Mouse (Mus musculus): ENCODE results near the gene Bub1.

The Bub1 gene

DNA sequence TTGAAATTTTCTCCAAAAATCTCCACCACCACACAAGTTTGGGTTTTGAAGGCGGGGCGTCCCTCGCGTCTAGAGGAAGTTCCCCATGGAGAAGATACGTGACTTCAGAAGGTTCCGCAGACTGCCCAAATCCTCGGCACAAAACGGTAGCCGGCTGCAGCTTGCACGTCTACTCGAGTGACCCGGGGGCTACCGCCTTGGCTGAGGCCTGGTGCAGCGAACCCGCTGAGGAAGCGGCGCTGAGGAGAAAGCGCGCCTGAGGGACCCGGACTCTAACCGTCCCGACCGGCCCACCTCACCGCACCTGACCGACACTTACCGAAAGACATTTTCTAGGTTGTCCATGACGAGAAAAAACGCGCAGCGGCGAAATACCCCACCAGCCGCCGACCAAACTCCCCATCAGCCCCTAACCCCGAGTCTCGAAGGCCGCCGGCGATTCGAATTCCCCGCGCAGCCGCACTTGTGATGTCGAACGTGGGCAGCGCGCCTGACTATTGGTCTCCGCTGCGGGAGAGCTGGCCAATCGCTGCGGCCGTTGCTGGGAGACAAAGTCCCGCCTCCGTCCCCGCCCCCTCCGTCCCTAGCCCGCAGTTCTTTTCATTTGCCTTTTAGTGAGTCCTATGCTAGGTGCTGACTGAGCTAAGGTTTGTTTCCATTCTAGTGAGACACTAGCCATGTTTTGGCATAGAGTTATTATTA lies at the start of gene Bub1:
Gene Bub1, minus strand, starts transcription at position 465 of the 702 bp plus-strand sequence.
- DNase-seq = peak; percentile 96

DNA sequence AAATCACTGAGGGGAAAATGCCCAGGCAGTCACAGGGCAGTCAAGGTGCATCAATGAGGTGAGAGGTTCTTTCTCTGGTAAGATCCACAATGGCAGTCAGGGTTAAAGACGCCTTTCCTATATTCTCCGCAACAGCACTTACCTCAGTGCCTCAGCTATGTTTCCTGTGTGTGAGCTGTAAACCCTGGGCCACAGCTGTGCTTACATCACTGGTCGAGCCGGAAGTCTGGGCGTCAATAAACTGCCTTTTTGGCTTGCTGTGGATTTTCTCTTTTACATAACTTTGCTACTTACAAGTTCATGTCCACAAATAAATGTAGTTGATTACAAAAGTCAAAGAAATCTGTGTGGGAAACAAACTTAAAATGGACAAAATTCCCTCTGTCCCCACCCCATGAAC lies 49.4 kb upstream of the Bub1 start:
- DNase-seq = no peak

DNA sequence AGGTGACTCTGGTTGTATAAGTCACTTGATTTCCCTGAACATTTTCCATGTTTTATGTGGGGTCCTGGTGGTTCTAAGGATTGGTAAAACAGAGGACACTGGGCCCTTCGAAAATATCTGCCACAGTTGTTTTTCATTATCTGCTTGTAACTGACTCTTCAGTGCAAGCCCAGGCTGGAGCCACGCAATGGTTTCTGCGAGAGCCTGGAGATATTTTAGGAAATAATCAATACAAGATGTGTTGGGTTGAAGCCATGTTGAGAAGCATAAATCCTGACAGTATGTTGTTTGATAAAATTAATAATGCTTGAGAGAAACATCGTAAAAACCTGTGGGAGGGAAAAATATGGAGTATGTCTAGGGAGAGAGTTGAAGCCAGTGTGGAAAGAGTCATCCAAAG lies 32.7 kb upstream of the Bub1 start:
- DNase-seq = no peak

DNA sequence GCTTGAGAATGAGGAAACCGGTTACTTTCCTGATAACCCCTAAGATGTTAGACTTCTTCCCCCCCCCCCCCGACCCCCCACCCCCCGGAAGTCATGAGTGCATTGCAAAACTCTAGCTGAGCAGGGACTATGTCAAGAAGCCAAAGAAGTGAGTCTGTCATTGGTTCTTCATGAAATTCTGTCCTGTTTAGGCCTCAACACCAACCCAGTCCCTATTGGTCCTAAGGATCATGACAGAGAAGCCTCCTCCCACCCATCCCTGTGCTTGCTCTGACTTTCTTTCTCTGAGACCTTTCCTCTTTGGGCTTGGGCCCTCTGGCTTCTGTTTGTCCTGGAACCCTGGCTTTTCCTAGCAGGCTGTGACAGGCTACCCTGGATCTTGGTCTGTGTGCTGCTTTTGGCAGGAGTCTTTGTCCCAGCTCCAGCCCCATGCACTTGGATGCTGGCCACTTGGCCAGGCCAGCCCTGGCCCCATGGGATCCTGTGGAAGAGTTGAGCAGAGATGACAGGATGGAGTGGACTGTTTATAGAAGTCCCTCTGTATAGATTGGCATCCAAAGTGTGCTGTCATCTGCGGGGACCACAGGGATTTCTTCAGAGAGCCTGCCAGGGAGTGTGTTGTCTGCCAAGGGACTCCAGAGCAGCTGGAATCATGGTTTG lies 22.8 kb upstream of the Bub1 start:
- DNase-seq = peak; percentile 75

DNA sequence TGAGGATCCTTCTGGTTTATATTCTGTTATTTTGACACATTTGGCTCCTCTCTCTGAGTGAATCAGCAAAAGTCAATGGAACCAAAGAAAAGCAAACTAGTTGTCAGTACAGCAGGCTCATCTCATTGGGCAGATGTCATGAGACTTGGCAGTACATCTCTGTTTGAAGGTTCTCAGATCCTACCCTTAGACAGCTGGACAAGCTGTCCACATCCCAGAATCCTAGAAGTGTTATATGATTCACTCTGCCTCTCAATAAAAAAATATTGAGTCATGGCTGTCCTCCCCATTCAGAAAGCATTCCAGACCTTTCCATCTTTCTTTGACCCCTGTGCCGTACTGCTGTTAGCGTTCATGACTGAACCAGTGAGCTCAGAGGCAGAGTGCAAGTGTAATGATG lies 18.7 kb upstream of the Bub1 start:
- DNase-seq = peak; percentile 59

DNA sequence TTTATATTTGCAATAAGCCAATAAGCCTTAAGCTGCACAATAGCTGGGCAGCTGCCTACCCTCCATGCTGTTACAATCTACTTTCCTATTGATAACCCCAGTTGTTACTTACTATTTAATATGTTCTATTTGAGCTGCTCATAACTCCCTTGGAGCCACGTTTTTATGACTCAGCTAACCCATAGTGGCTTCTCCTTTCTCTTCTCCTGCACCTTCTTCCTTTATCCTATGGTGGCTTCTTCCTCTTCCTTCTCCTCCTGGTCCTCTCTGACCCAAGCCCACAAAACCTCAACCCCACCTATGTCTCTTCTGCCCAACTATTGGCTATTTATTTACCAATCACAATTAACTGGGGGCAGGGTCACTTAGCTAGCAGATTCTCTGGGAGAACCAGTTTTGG lies 14.9 kb upstream of the Bub1 start:
- DNase-seq = no peak

DNA sequence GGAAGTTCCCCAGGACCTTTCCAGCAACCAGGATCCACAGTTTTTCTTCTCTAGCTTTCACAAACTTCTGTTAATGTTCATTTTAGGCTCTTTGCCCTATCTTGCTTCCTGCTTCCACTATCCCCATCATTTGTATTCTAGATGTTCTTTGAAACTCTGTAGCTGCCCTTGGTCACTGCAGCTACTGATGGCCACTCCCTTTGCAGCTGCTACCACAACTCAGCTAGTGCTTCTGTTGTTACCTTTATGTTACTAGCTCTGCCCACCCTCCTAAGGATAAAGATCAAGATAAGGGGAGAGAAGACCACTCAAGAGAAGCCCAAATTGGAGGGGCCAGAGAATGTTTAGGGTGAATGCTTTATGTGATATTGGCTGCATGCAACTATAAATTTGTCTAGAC lies 14.3 kb upstream of the Bub1 start:
- DNase-seq = no peak

DNA sequence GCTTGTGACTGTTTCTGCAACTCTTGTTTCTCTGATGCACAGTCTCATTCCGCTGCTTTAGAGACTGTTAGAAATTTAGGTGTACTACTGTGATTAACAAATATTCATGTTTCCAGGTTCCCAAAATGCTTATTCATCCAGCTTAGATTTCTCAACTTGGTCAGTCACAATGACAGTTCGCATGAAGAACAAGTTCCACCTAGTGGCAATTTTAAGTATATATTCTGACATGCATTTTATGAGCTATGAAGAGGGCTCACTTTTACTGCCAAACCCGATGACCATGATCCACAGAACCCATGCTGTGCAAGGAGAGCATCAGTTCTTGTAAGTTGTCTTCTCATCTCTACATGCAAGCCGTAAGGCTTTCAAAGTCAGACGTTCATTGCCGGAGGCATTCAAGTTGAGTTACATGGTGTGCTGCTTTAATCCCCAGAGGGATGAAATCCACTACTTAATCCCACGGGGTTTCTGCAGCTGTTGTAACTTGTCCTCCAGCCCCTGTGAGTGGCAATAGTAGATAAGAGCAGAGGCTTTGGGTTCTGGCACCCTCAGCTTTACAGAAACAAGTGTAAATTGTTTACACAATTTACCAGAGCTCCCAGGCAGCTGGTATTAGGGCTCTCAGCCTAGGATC lies 13.8 kb upstream of the Bub1 start:
- DNase-seq = peak; percentile 19

DNA sequence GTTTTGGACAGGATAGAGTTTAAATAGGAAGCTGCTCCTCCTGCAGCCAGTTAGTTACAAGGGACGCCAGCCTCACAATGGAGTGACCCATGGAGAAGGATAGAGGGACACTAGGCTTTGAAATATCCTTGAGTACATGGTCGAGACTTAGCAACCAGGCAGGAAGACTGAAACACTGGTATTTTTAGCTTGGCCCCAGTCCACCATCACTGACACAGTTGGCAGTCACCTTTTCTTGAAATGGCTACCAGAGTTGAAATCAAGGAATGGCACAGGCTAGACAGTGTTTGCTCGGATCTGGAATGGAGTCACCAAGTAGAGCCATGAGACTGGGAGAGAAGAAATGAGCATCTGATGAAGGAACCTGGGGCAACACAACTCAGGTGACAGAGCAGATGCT lies 10.8 kb upstream of the Bub1 start:
- no peak for DNase-seq

DNA sequence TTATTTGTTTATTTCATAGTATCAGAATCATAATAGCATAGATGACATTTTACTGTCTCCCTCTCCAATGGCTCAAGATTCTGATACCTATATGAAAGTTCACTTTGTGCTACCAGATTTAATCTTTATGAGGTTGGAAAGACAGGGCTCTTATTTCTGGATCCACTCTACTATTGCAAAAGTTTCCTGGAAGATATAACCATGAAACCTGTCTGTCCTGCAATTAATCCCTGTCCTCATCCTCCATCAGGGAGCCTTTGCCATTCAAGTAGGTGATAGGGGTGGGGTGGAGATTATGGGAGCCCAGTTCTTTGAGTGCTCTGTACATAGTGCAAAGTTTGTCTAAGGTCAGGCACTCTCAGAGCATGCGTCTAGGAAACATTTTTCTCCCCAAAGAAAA lies 9.7 kb upstream of the Bub1 start:
- no peak for DNase-seq

DNA sequence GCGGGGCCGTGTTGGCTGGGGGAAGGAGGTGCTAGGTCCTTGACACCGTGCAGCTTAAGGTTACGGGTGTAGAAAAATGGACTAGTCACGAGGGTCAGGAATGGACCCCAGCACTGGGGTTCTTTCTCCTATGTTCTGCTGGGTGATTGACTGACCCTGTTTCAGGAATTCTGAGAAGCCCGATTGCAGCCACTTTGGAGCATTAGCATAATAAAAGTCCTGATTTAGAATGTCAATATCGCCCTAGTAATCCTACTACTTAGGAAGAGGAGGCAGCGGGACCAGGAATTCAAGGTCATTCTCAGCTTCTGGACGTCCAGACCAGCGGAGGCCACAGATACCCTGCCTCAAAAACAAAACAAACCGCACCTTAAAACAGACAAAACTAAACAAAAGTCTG lies 7.8 kb upstream of the Bub1 start:
- DNase-seq = no peak

DNA sequence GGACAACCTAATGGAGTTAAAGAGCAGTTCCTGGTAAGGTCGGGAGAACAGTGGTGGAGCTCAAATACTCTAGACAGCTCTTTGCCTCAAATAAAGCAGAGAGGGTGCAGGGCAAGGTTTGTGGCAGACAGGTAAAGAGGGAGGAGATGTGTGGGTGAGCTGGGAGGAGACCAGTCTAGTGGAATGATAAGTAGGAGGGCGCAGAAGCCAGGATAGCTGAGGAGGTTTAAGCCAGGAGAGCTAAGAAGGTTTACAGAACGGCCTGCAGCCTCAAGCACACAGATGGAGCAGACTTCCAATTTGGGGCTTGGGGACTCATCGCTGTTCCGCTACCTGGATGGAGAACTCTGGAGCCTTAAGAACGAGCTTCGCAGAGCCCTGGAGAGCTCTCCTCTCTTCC lies 6.9 kb upstream of the Bub1 start, which contains the start of gene Acoxl:
Gene Acoxl, plus strand, starts transcription at position 301 of the 400 bp plus-strand sequence.
- no peak for DNase-seq

DNA sequence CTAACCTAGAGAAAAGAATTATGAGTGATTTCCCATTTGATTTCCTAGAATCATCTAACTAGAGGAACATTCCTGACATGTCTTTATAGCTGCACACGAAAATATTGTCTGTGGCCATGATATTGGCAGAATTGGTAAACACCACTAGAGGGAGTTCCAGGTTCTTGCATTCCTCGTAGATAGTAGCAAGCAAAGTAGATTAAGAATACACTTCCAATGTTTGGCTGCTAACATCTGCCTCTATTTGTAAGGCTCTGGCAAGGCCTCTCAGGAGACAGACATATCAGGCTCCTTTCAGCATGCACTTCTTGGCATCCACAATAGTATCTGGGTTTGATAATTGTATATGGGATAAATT lies 1.1 kb upstream of the Bub1 start:
- peak; percentile 63 for DNase-seq

DNA sequence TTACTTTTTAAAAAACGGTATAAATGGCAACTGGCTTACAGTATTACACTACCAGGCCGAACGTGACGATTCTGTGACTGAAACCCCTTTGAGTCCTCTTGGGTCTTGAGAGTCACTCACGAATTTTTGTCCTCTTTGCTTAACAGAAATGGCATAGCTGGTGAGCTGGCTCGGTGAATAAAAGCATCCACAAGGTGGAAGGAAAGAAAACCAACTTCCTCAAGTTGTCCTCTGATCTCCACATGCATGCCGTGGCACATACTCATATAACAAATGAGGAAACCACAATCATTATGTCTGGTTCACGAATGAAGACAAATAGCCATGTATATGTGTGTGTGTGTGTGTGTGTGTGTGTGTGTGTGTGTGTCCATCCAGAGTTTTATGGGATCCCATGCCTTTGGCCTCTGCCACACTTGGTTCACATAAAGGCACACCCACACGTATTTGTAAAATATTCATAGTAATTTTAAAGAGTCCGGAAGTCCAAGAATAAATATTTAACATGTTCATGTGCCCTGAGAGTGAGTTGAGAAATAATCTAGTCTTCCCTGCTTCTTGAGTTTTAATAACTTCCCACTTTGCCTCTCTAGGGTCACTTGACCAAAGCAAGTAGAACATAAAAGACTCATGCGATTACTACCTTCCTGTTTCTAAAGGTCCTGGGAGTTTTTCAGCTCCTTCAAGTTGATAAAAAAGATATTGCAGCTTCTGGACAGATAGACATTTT lies 603 bp upstream of the Bub1 start:
- DNase-seq = peak; percentile 49

DNA sequence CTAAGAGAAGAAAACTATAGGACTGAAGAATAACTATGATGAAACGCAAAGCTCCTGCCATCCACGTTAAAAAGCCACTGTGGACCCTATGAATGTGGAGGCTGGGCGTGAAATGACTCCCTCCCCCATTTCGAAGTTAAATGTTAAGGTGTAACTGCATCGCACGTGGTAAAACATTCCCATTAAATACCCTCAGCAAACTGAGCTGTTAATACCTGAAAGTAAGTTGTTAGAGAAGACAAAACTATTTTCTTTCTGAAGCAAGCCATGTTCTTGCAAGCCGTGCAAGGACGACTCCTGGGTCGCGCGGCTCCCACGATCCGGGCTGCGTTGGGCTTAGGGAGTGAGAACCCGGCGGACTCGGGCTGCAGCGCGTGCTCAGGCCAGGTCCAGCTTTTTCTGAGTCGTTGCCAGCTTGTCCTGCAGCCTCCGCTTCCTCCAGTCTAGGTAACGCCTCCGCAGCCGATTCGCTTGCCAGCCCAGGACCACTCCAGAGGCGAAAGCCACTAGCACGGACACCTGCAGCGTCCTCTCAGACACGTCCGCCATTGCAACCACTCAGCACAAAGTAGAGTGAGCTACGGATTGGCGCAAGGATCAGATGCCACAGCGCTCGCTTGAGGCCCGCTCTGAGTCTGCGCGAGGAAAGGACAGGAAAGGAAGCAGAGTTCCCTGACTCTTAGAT lies 39.6 kb downstream of the Bub1 start, which contains the start of gene Mtln:
Gene Mtln, minus strand, starts transcription at position 570 of the 685 bp plus-strand sequence.
- DNase-seq = peak; percentile 93

DNA sequence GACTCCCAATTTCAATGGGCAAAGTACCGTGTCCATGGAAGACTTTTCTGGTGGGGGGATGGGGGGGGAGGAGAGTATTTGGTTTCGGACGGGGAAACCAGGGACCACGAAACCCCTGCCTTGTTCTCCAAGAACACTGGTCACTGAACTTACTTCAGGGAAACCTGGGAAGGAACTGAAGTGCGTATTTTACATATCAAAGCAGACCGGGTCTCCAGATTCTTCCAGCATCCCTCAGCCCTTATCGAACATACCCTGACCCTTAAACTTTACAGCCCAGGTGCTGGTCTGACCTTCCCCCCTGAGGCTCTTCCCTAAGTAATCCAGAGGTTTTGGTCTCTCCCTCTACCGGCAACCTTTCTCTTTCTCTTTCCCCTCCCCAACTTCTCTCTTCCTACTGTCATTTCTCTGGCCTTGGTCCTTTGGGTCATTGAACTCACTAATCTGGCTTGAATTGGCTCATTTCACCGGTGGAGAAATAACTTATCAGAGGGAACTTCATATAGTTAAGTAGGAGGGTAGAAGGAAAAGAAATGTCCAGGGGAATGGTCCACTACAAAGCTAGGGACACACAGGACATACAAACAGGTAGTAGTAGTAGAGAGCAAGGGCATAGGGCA lies 41.9 kb downstream of the Bub1 start:
- DNase-seq = no peak

DNA sequence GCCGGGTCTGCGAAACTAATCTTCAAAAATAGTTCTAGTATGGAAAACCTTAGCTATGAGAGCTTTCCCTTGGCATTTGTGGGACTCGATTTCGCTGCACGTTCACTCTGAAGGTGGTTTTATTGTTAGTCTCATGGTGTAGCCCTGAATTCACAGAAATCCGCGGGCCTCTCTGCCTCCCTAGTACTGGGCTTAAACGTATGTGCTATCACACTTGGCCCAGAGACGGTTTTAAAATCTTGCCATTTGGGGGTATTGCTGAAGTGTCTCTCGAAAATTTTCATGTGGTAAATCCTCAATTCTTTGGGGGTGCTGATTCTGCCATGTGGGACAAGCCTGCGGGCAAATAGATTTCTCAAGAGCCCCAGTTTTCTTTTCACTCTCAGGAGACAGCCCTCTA lies 42.5 kb downstream of the Bub1 start:
- no peak for DNase-seq

DNA sequence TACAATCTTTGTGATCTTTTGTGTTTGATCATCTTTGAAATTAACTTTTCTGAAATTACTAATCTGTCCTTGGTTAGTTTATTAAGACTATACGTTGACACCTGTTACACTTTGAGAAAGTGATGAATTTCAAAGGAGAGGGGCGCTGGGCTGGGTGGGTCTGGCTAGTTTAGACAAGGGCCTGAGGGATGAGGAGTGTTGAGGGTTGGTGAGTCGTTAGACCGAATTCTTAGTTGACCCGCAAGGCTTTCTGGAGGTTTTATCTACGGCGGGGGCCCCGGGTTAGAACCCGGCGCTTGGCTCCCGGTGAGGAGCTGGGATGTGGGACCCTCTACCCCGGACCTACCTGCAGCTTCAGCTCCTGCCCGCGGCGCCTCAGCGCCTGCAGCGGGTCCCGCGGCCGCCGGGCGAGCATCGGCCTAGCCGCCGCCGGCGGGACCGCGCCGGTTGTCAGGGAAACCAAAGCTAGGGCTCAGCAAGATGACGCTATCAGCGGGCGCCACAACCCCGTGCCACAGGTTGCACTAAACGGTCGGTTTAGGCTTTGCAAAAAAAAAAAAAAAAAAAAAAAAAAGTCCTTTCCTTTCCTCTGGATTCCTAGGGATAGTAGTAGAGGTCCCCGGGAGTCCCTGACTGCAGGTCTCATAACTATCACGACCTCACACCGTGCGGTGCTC lies 43.1 kb downstream of the Bub1 start, which contains the start of gene Nphp1:
Gene Nphp1, minus strand, starts transcription at position 458 of the 677 bp plus-strand sequence.
- peak; percentile 91 for DNase-seq

DNA sequence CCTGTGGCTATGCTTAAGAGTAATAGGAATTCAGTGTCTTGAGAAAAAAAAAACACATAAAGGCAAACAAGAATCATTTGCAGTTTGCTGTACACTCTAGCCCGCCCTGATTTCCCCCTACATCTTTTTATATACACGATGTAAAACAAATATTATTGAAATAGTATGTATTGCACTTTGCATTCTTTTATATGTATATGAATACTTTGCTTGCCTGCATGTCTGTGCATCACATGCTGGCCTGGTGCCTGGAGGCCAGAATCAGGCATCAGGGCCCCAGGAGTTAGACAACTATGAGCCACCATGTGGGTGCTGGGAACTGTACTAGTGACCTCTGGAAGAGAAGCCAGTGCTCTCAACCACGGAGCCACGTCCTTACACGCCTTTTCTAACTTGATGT lies 44.4 kb downstream of the Bub1 start:
- no peak for DNase-seq

DNA sequence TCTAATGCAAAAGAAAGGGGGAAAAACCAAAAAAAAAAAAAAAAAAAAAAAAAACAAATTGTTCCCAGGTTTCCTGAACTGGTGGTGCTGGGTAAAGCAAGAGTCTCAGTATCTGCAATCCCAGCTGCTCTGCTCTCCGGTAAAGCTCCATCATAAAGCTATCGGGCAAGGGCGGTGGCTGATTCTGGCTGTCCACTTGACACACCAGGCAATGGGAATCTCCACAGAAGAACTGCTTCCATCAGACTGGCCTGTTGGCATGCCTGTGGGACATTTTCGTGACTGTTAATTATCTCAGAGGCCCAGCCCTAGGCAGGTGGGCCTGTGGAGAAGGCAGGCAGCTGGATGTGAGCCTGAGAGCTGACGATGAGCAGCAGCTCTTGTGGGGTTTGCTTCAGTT lies 53.2 kb downstream of the Bub1 start:
- no peak for DNase-seq

DNA sequence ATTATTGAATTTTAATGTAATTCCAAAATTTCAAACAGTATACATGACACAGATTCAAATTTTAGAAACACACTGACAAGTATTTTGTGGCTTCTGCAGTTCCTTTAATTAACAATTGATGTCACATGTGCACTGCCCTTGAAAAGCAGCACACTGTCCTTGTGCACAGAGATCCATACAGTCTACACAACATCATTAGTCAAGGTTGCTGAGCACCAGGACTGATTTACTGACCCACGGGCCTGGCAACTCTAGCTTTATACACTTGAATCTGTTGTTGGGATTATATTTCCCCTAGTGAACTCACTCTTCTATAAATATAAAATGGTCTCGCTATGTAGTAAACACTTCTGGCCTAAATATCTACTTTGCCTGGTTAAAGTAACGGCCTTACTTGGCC lies 56.7 kb downstream of the Bub1 start:
- DNase-seq = no peak

DNA sequence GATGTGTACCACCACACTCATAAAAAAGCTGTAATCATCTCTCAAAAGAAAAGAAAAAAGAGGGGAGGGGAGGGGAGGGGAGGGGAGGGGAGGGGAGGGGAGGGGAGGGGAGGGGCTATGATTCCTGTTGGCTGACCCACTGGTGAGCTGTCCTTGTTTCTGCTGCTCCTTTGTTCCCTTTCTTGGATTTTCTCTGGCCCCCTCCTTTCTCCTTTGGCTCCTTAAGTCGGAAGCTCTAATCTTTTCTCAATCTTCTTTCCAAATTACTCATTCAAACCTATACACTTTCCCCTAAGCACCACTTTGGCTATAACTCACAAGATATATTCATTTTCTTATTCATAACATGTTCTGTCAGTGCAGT lies 57.1 kb downstream of the Bub1 start:
- DNase-seq = no peak
